Mouse (Mus musculus) thymus, adult 2 months (tissue): ENCODE data around the gene Trim45. TPM values are rescaled to one million over a fixed set of nuclear protein-coding genes. Genes with fewer than 3 reads are reported as not detected.

Experiments
- DNase-seq: peaks from one replicate; pipeline ENCODE4 v3.0.0; 2021
- H3K27ac ChIP-seq: fragments of 200-500 bp; 2 replicates; pipeline ENCODE4 v1.5.1; 2012; ENCODE audit warnings: low read length, control low read depth; ENCODE audit not compliant: control insufficient read depth, insufficient read depth
- H3K27me3 ChIP-seq: fragments of 200-500 bp; 2 replicates; pipeline ENCODE4 v1.6.1; 2012; ENCODE audit warnings: mild to moderate bottlenecking, low read length, moderate library complexity, mixed read lengths; ENCODE audit not compliant: control insufficient read depth, insufficient read depth
- H3K36me3 ChIP-seq: fragments of 200-500 bp; 2 replicates; pipeline ENCODE4 v1.6.1; 2012; ENCODE audit warnings: mild to moderate bottlenecking, low read length, moderate library complexity; ENCODE audit not compliant: control insufficient read depth, insufficient read depth
- H3K4me1 ChIP-seq: fragments of 200-500 bp; replicated peaks from 2 replicates; pipeline ENCODE4 v1.6.1; 2012; ENCODE audit warnings: low read length; ENCODE audit not compliant: control insufficient read depth, insufficient read depth
- H3K4me3 ChIP-seq: fragments of 200-500 bp; 2 replicates; pipeline ENCODE4 v1.5.1; 2012; ENCODE audit warnings: mild to moderate bottlenecking, low read length, control low read depth, moderate library complexity; ENCODE audit not compliant: control insufficient read depth, insufficient read depth
- CTCF ChIP-seq: fragments of 200-500 bp; IDR thresholded peaks from 2 replicates; pipeline ENCODE4 v1.5.1; 2012; ENCODE audit warnings: mild to moderate bottlenecking, control low read depth, low read length, moderate library complexity, borderline replicate concordance; ENCODE audit not compliant: control insufficient read depth, poor library complexity, insufficient read depth; ENCODE audit errors: extremely low read depth
- POLR2A ChIP-seq: fragments of 200-500 bp; IDR thresholded peaks from 2 replicates; pipeline ENCODE4 v1.6.1; 2012; ENCODE audit warnings: mild to moderate bottlenecking, low read length, control low read depth, moderate library complexity; ENCODE audit not compliant: control insufficient read depth, poor library complexity, insufficient read depth; ENCODE audit errors: extremely low read depth
- WGBS: fragments of 180-500 bp; shearing (Covaris S2); methylation state at CpG from one replicate; pipeline ENCODE4 v1.1.7; 2018; 5-methylcytosine and 5-hydroxymethylcytosine counted together
- polyA plus RNA-seq: library from polyadenylated mRNA; depleted of rRNA; stranded (reverse); fragments of >200 nt; gene quantifications from 2 replicates; pipeline ENCODE4 v1.2.3, GENCODE M21; 2012; rRNA removed

The Trim45 gene
- 3.0 and 3.2 TPM in 2 replicates for polyA plus RNA-seq

GRCm38 (mm10) chr3:100921825-100922505, at the start of gene Trim45:
Trim45 (plus strand) TSS chr3:100922202.
- peaks cover 12% of the 10 kb centered on the region for H3K4me1 ChIP-seq

GRCm38 (mm10) chr3:100877057-100877456, 44.9 kb upstream of the Trim45 start:
- TF ChIP-seq CTCF (no peak), POLR2A (no peak)

More at GRCm38 (mm10) chr3:100921825-100922505, at the start of gene Trim45:
- TF ChIP-seq CTCF, result peak; percentile 39; the same call in 1 of the 2 replicates
- peak; percentile 66 for TF ChIP-seq POLR2A
- no peaks in the 10 kb centered on the region for H3K36me3 ChIP-seq
- WGBS, result under 1% methylated on average over 39 of the region's 39 CpGs
- peak; percentile 96 for DNase-seq
- no peak within 1 kb of the TSS; the same call in 1 of the 2 replicates for H3K27ac ChIP-seq
- peak within 1 kb of the TSS; percentile 47 for H3K4me3 ChIP-seq
- no peaks in the 10 kb centered on the region for H3K27me3 ChIP-seq

GRCm38 (mm10) chr3:100881403-100881802, 40.6 kb upstream of the Trim45 start:
- H3K27me3 ChIP-seq, result no peaks in the 10 kb centered on the region
- no peaks in the 10 kb centered on the region for H3K36me3 ChIP-seq
- no peak for DNase-seq
- H3K4me1 ChIP-seq, result no peaks in the 10 kb centered on the region
- 94% methylated on average over 6 of the region's 6 CpGs for WGBS
- H3K4me3 ChIP-seq, result no peak overlapping the region
- H3K27ac ChIP-seq, result no peak overlapping the region
- TF ChIP-seq POLR2A, result no peak
- TF ChIP-seq CTCF, result no peak

More at GRCm38 (mm10) chr3:100877057-100877456, 44.9 kb upstream of the Trim45 start:
- no peaks in the 10 kb centered on the region for H3K36me3 ChIP-seq
- H3K27me3 ChIP-seq, result no peaks in the 10 kb centered on the region
- no peak overlapping the region for H3K4me3 ChIP-seq
- H3K4me1 ChIP-seq, result no peaks in the 10 kb centered on the region
- DNase-seq, result no peak
- no peak overlapping the region for H3K27ac ChIP-seq
- 96% methylated on average over 4 of the region's 4 CpGs for WGBS

- Histone ChIP-seq H3K36me3 (no peaks in the 10 kb centered on the region), H3K27ac (no peak overlapping the region), H3K27me3 (no peaks in the 10 kb centered on the region), H3K4me3 (no peak overlapping the region), H3K4me1 (no peaks in the 10 kb centered on the region)
- WGBS, result 94% methylated on average over 9 of the region's 9 CpGs
- TF ChIP-seq CTCF (no peak), POLR2A (no peak)
- no peak for DNase-seq
Observed at GRCm38 (mm10) chr3:100881843-100882634, 40.0 kb upstream of the Trim45 start.

- no peaks in the 10 kb centered on the region for H3K27me3 ChIP-seq
- WGBS, result 97% methylated on average over 1 of the region's 1 CpGs
- DNase-seq, result no peak
- no peaks in the 10 kb centered on the region for H3K4me1 ChIP-seq
- H3K27ac ChIP-seq, result no peak overlapping the region
- H3K36me3 ChIP-seq, result no peaks in the 10 kb centered on the region
- TF ChIP-seq CTCF, result no peak
- no peak for TF ChIP-seq POLR2A
- H3K4me3 ChIP-seq, result no peak overlapping the region
Observed at GRCm38 (mm10) chr3:100889234-100889633, 32.8 kb upstream of the Trim45 start.

- TF ChIP-seq CTCF (no peak), POLR2A (no peak)
- 95% methylated on average over 3 of the region's 3 CpGs for WGBS
Observed at GRCm38 (mm10) chr3:100890406-100890805, 31.6 kb upstream of the Trim45 start.

More at GRCm38 (mm10) chr3:100890406-100890805, 31.6 kb upstream of the Trim45 start:
- Histone ChIP-seq H3K36me3 (no peaks in the 10 kb centered on the region), H3K27me3 (no peaks in the 10 kb centered on the region), H3K4me3 (no peak overlapping the region), H3K27ac (no peak overlapping the region), H3K4me1 (no peaks in the 10 kb centered on the region)
- no peak for DNase-seq
